Mouse (Mus musculus): Measurements from ENCODE around the gene Rpgrip1. TPM values are rescaled to one million over a fixed set of nuclear protein-coding genes. Genes with fewer than 3 reads are reported as not detected.

Rpgrip1 gene
- polyA plus RNA-seq, 1 experiment from 2014 or later = 68.4 TPM

DNA sequence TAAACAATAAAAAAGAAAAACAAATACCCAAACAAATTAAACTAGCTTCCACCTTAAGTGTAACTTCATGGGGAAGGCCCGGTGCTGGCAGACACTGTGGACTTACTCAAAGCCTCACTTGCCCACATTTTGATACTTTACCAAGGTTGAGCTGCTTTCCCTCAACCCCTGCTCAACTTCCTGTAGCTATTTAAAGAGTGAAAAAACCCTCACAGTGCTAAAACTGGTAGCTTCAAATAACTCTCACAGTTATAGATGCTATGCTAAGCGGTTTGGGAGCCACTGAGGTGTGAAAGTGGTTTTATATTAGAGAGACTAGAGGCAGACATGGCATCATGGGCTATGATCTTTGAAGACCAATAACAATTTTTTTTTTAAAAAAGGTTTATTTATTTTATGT is 56.1 kb downstream of the Rpgrip1 start:
- ATAC-seq (ENCODE audit: low FRiP score) (no peak), DNase-seq (ENCODE audit: low spot score) (no peak)
- Histone ChIP-seq H3K9me3 (ENCODE audit: control insufficient read depth, low read length) (no peaks in the 10 kb centered on the region), H3K4me1 (replicated peaks; ENCODE audit: control insufficient read depth, insufficient read depth, low read length) (no peaks in the 10 kb centered on the region), H3K27ac (ENCODE audit: low read depth, low read length) (no peak overlapping the region), H3K4me2 (replicated peaks; ENCODE audit: low read depth, low read length) (no peak overlapping the region), H3K9ac (ENCODE audit: low read depth, low read length) (no peak overlapping the region), H3K27me3 (ENCODE audit: control insufficient read depth, insufficient read depth, low read length) (no peaks in the 10 kb centered on the region), H3K36me3 (ENCODE audit: control insufficient read depth, insufficient read depth, low read length) (peaks cover 15% of the 10 kb centered on the region), H3K4me3 (ENCODE audit: low read depth, low read length) (no peak overlapping the region)
- 91% methylated on average over 2 of the region's 2 CpGs for WGBS

DNA sequence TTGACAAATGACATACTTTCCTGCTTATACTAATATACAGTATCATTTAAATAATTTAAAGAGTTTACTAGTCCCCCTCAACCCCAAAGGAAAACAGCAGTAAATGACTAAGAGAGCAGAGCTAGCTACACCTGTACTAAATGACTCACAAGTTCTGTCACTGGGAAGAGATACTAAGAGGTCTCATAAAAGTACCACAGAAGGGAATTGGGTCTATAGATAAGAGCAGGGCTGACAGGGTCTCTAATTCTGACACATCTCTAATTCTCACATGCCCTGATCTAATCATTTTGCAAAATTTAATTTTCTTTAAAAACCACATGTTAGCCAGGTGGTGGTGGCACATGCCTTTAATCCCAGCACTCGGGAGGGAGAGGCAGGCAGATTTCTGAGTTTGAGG is 78.3 kb downstream of the Rpgrip1 start:
- no peak for DNase-seq (ENCODE audit: low spot score)
- no peak overlapping the region for H3K9ac ChIP-seq (ENCODE audit: low read depth, low read length)
- H3K4me2 ChIP-seq (replicated peaks; ENCODE audit: low read depth, low read length) = no peak overlapping the region
- no peak overlapping the region for H3K27ac ChIP-seq (ENCODE audit: low read depth, low read length)
- no peaks in the 10 kb centered on the region for H3K4me1 ChIP-seq (replicated peaks; ENCODE audit: control insufficient read depth, insufficient read depth, low read length)
- H3K36me3 ChIP-seq (ENCODE audit: control insufficient read depth, insufficient read depth, low read length) = no peaks in the 10 kb centered on the region
- no peak for ATAC-seq (ENCODE audit: low FRiP score)
- no peaks in the 10 kb centered on the region for H3K9me3 ChIP-seq (ENCODE audit: control insufficient read depth, low read length)
- H3K4me3 ChIP-seq (ENCODE audit: low read depth, low read length) = no peak overlapping the region
- WGBS = 83% methylated on average over 1 of the region's 1 CpGs
- no peaks in the 10 kb centered on the region for H3K27me3 ChIP-seq (ENCODE audit: control insufficient read depth, insufficient read depth, low read length)

DNA sequence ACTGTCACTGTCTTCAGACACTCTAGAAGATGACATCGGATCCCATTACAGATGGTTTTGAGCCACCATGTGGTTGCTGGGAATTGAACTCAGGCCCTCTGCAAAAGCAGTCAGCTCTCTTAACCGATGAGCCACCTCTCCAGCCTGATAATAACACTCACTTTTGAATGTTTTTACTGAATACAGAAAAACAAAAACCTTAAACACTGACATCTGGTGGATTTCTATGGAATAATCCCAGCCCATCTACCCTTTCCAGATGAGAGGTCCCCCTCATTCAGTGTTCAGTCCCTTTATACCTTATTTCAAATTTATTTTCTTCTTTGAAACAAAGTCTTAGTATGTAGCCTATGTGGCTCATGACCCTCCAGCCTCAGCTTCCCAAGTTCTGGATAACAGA is 79.0 kb downstream of the Rpgrip1 start:
- no peak for DNase-seq (ENCODE audit: low spot score)
- Histone ChIP-seq H3K4me2 (replicated peaks; ENCODE audit: low read depth, low read length) (no peak overlapping the region), H3K9ac (ENCODE audit: low read depth, low read length) (no peak overlapping the region), H3K27me3 (ENCODE audit: control insufficient read depth, insufficient read depth, low read length) (no peaks in the 10 kb centered on the region), H3K4me3 (ENCODE audit: low read depth, low read length) (no peak overlapping the region), H3K27ac (ENCODE audit: low read depth, low read length) (no peak overlapping the region), H3K4me1 (replicated peaks; ENCODE audit: control insufficient read depth, insufficient read depth, low read length) (no peaks in the 10 kb centered on the region), H3K36me3 (ENCODE audit: control insufficient read depth, insufficient read depth, low read length) (no peaks in the 10 kb centered on the region), H3K9me3 (ENCODE audit: control insufficient read depth, low read length) (no peaks in the 10 kb centered on the region)
- no peak for ATAC-seq (ENCODE audit: low FRiP score)
- WGBS = 97% methylated on average over 2 of the region's 2 CpGs

DNA sequence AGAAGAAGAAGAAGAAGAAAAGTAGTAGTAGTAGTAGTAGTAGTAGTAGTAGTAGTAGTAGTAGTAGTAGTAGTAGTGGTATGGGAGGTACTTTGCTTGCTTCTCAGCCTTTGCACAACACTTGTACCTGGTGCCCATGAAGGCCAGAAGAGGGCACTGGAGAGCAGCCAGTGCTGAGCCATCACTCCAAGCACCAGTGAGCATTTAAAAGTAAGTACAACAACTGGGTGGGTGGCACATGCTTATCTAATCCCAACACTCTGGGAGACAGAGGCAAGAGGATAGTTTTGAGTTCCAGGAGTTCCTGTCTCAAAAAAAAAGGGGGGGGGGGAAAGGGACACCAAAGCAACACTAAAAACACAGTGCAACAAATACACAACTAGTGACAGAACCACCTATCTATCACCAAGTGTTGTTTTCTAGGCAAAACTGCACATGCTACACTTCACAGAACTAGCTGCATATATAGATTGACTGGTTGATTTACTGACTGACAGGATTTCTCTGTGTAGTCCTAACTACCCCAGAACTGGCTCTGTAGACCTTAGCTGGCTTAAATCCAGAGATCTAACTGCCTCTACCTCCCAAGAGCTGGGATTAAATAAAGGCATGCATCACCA is 80.3 kb downstream of the Rpgrip1 start:
- Histone ChIP-seq H3K27me3 (ENCODE audit: control insufficient read depth, insufficient read depth, low read length) (no peaks in the 10 kb centered on the region), H3K9ac (ENCODE audit: low read depth, low read length) (no peak overlapping the region), H3K4me3 (ENCODE audit: low read depth, low read length) (no peak overlapping the region), H3K36me3 (ENCODE audit: control insufficient read depth, insufficient read depth, low read length) (no peaks in the 10 kb centered on the region), H3K4me1 (replicated peaks; ENCODE audit: control insufficient read depth, insufficient read depth, low read length) (no peaks in the 10 kb centered on the region), H3K4me2 (replicated peaks; ENCODE audit: low read depth, low read length) (no peak overlapping the region), H3K27ac (ENCODE audit: low read depth, low read length) (no peak overlapping the region), H3K9me3 (ENCODE audit: control insufficient read depth, low read length) (no peaks in the 10 kb centered on the region)
- DNase-seq (ENCODE audit: low spot score) = peak; percentile 51
- no peak for ATAC-seq (ENCODE audit: low FRiP score)

DNA sequence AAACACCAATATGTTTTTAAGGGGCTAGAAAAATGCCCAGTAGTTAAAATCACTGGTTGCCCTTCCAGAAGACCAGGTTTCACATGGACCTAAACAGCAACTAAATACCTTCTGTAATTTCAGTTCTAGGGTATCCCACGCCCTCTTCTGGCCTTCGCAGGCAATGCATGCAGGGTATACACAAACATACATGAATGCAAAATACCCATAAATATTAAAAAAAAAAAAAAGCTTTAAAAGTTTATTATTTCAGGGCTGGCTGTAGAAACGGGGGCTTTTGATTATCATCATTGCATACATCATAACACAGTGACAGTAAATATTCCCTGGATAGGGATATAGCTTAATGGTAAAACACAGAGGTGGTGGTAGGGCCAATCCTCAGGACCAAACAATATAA is 85.2 kb downstream of the Rpgrip1 start:
- WGBS = 14% methylated on average over 3 of the region's 3 CpGs
- peaks cover 7% of the 10 kb centered on the region; the same call in 1 of the 2 replicates for H3K36me3 ChIP-seq (ENCODE audit: control insufficient read depth, insufficient read depth, low read length)
- ATAC-seq (ENCODE audit: low FRiP score) = no peak

DNA sequence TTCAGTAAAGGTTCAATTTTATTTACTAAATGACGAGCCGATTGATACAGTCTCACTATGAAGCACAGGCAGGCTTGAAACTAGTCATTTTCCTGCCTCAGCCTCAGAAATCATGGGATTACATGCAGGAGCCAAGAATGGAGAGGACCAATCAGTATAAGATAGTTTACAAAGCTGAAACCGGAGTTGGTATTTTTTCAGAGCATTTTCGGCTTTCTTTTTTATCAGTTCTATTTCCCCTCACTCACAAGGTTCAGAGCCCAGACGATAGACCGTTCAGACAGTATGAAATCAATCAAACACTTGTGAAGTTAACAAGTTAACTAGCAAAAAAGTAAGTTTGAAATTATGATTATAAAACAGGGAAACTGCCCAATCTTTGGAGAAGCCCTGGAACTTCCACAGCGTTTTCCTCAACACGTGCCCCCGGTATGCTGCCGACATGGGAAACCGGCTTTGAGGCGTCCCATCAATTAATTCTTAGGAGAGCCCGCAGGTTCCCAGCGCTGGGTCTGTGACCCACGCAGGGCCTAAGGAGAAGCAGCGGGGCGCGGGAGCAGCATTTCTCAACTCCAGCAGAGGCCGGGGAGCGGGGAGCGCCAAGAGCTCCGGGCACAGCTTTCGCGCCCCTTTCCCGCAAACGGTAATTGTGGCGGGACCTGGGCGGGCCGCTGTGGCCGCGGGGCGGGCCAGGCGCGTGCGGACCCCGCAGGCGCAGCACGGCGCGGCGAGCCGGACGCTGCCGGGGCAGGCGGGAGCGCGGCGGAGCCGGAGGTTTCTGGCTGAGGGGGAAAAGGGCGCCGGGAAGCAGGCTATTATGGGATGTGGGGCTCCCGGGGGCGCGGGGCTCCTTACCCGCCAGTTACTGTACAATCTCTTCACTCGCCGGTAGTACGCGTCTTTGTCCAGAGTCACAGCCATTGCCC is 86.0 kb downstream of the Rpgrip1 start:
- H3K9ac ChIP-seq (ENCODE audit: low read depth, low read length) = peak overlapping the region; percentile 97
- H3K27ac ChIP-seq (ENCODE audit: low read depth, low read length) = peak overlapping the region; percentile 96
- DNase-seq (ENCODE audit: low spot score) = peak; percentile 46
- peaks cover 7% of the 10 kb centered on the region; the same call in 1 of the 2 replicates for H3K36me3 ChIP-seq (ENCODE audit: control insufficient read depth, insufficient read depth, low read length)
- H3K9me3 ChIP-seq (ENCODE audit: control insufficient read depth, low read length) = no peaks in the 10 kb centered on the region
- H3K4me1 ChIP-seq (replicated peaks; ENCODE audit: control insufficient read depth, insufficient read depth, low read length) = no peaks in the 10 kb centered on the region
- H3K4me3 ChIP-seq (ENCODE audit: low read depth, low read length) = peak overlapping the region; percentile 95
- no peaks in the 10 kb centered on the region for H3K27me3 ChIP-seq (ENCODE audit: control insufficient read depth, insufficient read depth, low read length)
- peak overlapping the region; percentile 75 for H3K4me2 ChIP-seq (replicated peaks; ENCODE audit: low read depth, low read length)
- 2% methylated on average over 34 of the region's 59 CpGs for WGBS
- ATAC-seq (ENCODE audit: low FRiP score) = peak; percentile 35; the same call in 1 of the 2 replicates

More for the DNA sequence above, 85.2 kb downstream of the Rpgrip1 start:
- H3K9me3 ChIP-seq (ENCODE audit: control insufficient read depth, low read length) = no peaks in the 10 kb centered on the region
- peak; percentile 75 for DNase-seq (ENCODE audit: low spot score)
- H3K4me3 ChIP-seq (ENCODE audit: low read depth, low read length) = peak overlapping the region; percentile 95
- no peaks in the 10 kb centered on the region for H3K4me1 ChIP-seq (replicated peaks; ENCODE audit: control insufficient read depth, insufficient read depth, low read length)
- H3K27ac ChIP-seq (ENCODE audit: low read depth, low read length) = no peak overlapping the region
- no peak overlapping the region for H3K9ac ChIP-seq (ENCODE audit: low read depth, low read length)
- no peaks in the 10 kb centered on the region for H3K27me3 ChIP-seq (ENCODE audit: control insufficient read depth, insufficient read depth, low read length)
- peak overlapping the region; percentile 75 for H3K4me2 ChIP-seq (replicated peaks; ENCODE audit: low read depth, low read length)

DNA sequence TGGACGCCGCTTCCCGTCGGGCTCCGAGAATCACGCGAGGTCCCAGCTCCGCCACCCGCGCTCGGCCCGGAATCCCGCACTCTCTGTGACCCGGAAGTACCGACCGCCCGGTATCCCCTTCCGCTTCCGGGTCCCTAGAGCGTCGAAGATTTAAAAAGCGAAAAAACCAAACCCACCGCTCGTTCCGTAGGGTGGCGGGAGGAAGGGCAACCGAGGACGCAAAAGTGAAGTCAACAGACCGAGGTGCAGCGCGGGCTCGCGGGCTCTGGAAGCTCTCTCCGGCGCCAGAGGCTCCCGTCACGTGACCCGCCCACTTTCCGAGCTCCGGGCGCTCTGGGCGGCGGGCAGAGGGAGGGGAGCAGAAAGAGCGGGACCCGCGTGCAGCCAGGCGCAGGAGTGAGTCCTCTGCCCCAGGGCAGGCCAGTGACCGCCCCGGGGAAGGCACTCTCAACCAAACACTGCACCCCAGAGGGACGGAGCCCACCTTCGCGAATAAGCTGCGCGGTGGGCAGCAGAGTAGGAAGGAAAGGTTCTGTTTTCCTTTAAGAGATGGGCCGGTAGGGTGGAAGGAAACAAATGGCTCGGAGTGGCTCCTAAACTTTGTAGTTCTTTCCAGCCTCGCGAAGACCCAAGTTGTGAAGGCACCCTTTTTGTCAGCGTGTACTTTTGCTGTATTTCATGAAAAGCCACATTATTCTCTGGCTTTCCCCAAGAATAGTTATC is 86.8 kb downstream of the Rpgrip1 start, which contains the start of gene Supt16:
TSS of gene Supt16 (minus strand) at position 261 of the 723 bp plus-strand sequence.
- no peaks in the 10 kb centered on the region for H3K9me3 ChIP-seq (ENCODE audit: control insufficient read depth, low read length)
- peak within 1 kb of the TSS; percentile 75 for H3K4me2 ChIP-seq (replicated peaks; ENCODE audit: low read depth, low read length)
- peak within 1 kb of the TSS; percentile 97 for H3K9ac ChIP-seq (ENCODE audit: low read depth, low read length)
- peaks cover 10% of the 10 kb centered on the region; the same call in 1 of the 2 replicates for H3K36me3 ChIP-seq (ENCODE audit: control insufficient read depth, insufficient read depth, low read length)
- ATAC-seq (ENCODE audit: low FRiP score) = peak; percentile 97
- peak within 1 kb of the TSS; percentile 95 for H3K4me3 ChIP-seq (ENCODE audit: low read depth, low read length)
- H3K27ac ChIP-seq (ENCODE audit: low read depth, low read length) = peak within 1 kb of the TSS; percentile 96
- no peaks in the 10 kb centered on the region for H3K4me1 ChIP-seq (replicated peaks; ENCODE audit: control insufficient read depth, insufficient read depth, low read length)
- H3K27me3 ChIP-seq (ENCODE audit: control insufficient read depth, insufficient read depth, low read length) = no peaks in the 10 kb centered on the region
- under 1% methylated on average over 58 of the region's 59 CpGs for WGBS
- peak; percentile 90 for DNase-seq (ENCODE audit: low spot score)

DNA sequence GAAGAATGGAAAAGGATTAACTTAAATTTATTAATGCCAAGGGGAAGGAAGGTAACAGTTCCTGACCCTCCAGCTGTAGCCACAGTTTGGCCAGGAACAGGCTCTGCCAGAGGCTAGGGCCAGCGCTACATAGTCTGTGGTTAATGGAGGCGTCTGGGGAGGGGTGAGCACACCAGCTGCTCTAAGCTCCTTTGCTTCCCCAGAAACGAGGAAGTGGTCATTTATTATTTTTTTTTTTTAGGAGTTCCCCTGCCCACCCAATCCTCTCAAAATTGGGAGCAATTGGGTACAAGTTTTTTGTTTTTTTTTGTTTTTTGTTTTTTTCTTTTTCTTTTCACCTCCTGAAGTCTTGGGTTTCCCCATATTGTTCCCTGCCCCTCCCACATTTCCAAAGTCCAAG is 87.6 kb downstream of the Rpgrip1 start:
- no peaks in the 10 kb centered on the region for H3K9me3 ChIP-seq (ENCODE audit: control insufficient read depth, low read length)
- H3K36me3 ChIP-seq (ENCODE audit: control insufficient read depth, insufficient read depth, low read length) = peaks cover 10% of the 10 kb centered on the region; the same call in 1 of the 2 replicates
- H3K27me3 ChIP-seq (ENCODE audit: control insufficient read depth, insufficient read depth, low read length) = no peaks in the 10 kb centered on the region
- no peak overlapping the region for H3K27ac ChIP-seq (ENCODE audit: low read depth, low read length)
- ATAC-seq (ENCODE audit: low FRiP score) (no peak), DNase-seq (ENCODE audit: low spot score) (no peak)
- peak overlapping the region; percentile 75; the same call in 1 of the 2 replicates for H3K4me2 ChIP-seq (replicated peaks; ENCODE audit: low read depth, low read length)
- H3K9ac ChIP-seq (ENCODE audit: low read depth, low read length) = no peak overlapping the region
- peak overlapping the region; percentile 95; the same call in 1 of the 2 replicates for H3K4me3 ChIP-seq (ENCODE audit: low read depth, low read length)
- WGBS = 32% methylated on average over 3 of the region's 3 CpGs
- no peaks in the 10 kb centered on the region for H3K4me1 ChIP-seq (replicated peaks; ENCODE audit: control insufficient read depth, insufficient read depth, low read length)
